Mouse (Mus musculus) liver, postnatal 0 days (tissue): Measurements from ENCODE around the gene 1700025G04Rik.

Source experiments
- CTCF ChIP-seq: sonication (generic); IDR thresholded peaks from 2 replicates; pipeline ENCODE4 v1.5.1; 2016; ENCODE audit warnings: antibody characterized with exemption, low read depth
- EP300 ChIP-seq: IDR thresholded peaks from 2 replicates; pipeline ENCODE4 v1.6.1; 2016; ENCODE audit warnings: antibody characterized with exemption, low read depth, mild to moderate bottlenecking

DNA sequence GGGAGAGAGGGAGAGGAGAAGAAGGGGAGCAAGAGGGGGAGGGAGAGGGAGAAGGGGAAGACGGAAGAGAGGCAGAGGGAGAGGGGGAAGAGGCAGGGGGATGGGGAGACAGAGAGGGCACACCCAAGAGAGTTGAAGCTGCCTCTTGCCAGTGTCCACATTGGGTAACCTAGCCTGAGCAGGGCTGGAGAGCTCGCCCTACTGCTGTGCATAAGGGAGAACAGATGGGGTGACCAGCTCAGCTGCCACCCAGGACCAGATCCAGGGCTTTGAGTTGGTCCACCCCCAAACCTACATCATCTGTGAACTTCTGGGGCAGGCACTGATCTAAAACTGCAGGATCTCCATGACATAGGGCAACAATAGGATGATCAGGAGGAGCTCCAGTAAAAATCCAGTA is 125.1 kb downstream of the 1700025G04Rik start:
- TF ChIP-seq EP300: no peak
- no peak for TF ChIP-seq CTCF
